Mouse (Mus musculus): ENCODE results near the gene 1700003H04Rik.

Gene 1700003H04Rik

GRCm38 (mm10) chr3:124581001-124581400 is at the start of gene 1700003H04Rik:
TSS of gene 1700003H04Rik (minus strand) at chr3:124581101.
- DNase-seq (ENCODE audit: low read depth, low spot score) = no peak

- DNase-seq (ENCODE audit: low read depth, low spot score) = no peak
These were observed 42.1 kb upstream of the 1700003H04Rik start for GRCm38 (mm10) chr3:124623031-124623430.

- DNase-seq (ENCODE audit: low read depth, low spot score) = no peak
These were observed 32.4 kb upstream of the 1700003H04Rik start for GRCm38 (mm10) chr3:124613287-124613686.

- no peak for DNase-seq (ENCODE audit: low read depth, low spot score)
These were observed 29.1 kb upstream of the 1700003H04Rik start for GRCm38 (mm10) chr3:124609956-124610355.

GRCm38 (mm10) chr3:124606021-124606517 is 25.2 kb upstream of the 1700003H04Rik start:
- no peak for DNase-seq (ENCODE audit: low read depth, low spot score)

GRCm38 (mm10) chr3:124605518-124605917 is 24.6 kb upstream of the 1700003H04Rik start:
- DNase-seq (ENCODE audit: low read depth, low spot score) = no peak

- DNase-seq (ENCODE audit: low read depth, low spot score) = no peak
These were observed 16.9 kb upstream of the 1700003H04Rik start for GRCm38 (mm10) chr3:124597789-124598188.

GRCm38 (mm10) chr3:124587534-124587933 is 6.6 kb upstream of the 1700003H04Rik start:
- peak; percentile 11 for DNase-seq (ENCODE audit: low read depth, low spot score)

- no peak for DNase-seq (ENCODE audit: low read depth, low spot score)
These were observed 4.9 kb upstream of the 1700003H04Rik start for GRCm38 (mm10) chr3:124585761-124586160.

- no peak for DNase-seq (ENCODE audit: low read depth, low spot score)
These were observed 23.6 kb downstream of the 1700003H04Rik start for GRCm38 (mm10) chr3:124557317-124557716.

GRCm38 (mm10) chr3:124555963-124556362 is 24.9 kb downstream of the 1700003H04Rik start:
- no peak for DNase-seq (ENCODE audit: low read depth, low spot score)

GRCm38 (mm10) chr3:124555092-124555491 is 25.8 kb downstream of the 1700003H04Rik start:
- no peak for DNase-seq (ENCODE audit: low read depth, low spot score)

GRCm38 (mm10) chr3:124548898-124549297 is 32.0 kb downstream of the 1700003H04Rik start:
- peak; percentile 20 for DNase-seq (ENCODE audit: low read depth, low spot score)

- no peak for DNase-seq (ENCODE audit: low read depth, low spot score)
These were observed 42.6 kb downstream of the 1700003H04Rik start for GRCm38 (mm10) chr3:124538260-124538659.

- DNase-seq (ENCODE audit: low read depth, low spot score) = no peak
These were observed 44.3 kb downstream of the 1700003H04Rik start for GRCm38 (mm10) chr3:124536602-124537001.

- DNase-seq (ENCODE audit: low read depth, low spot score) = no peak
These were observed 62.1 kb downstream of the 1700003H04Rik start for GRCm38 (mm10) chr3:124518786-124519185.
